Mouse (Mus musculus): ENCODE measurements at regions not wholly inside any gene's neighbourhood (a gene's known extent, or its start where the extent isn't known, plus 50 kb on each side); places are given as distances from the start of the nearest gene placed in this dataset.

DNA sequence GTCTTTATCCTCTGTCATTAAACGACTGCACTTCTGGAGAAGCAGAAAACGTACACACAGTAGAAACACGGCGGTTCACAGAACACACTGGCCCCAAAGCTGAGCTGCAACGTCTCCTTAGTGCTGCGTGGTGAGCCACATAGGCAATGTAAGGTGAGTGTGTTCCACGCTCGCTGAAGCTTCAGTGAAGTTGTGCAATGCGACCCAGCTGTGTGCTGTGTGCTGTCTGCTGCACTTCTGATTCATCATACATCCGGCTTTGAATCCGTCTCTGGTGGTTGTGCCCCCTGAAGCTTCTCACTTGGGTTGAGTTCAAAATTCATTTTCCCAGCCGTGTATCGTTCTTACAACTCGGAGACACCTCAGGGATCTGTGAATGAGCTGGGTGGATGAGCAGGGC is 250.6 kb downstream of the Uaca start:
- no peak for DNase-seq (ENCODE audit: low read depth, low spot score)

DNA sequence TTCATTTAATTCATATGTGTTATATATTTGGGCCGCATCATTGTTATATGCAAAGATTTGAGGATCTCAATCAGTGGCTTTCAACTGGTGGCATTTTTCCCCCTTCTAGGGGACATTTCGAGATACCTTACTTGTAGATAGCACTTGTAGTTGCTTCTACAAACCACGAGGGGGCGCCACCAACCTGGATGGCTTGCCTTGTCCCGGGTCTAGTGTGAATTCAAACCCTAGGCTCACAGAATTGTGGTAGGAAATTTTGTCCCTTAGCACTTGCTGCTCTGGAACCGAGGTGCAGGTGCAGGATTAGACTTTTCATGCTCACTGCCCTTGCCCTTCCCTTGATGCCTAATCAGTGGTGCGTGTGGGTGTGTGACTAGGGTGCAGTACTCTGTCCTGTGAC is 252.2 kb downstream of the Uaca start:
- DNase-seq (ENCODE audit: low read depth, low spot score), result peak; percentile 76

DNA sequence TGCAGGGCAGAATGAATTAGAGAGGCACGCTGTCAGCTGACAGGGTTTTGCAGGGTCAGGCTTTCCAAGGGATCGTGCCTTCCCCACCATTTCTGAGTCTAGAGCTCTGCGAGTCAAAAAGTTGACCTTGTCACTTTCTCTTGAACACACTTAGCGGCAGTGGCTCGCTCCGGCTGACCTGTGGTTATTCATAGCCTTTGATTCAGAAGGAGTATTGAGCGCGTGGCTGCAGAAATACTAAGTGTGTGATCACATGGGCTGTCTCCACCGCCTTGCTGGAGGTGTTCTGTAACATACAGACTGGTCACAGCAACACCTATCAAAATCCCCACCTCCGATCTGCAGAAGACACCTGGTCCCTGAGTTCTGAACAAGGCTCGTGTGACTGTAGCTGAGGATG is 252.9 kb downstream of the Uaca start:
- DNase-seq (ENCODE audit: low read depth, low spot score), result no peak

DNA sequence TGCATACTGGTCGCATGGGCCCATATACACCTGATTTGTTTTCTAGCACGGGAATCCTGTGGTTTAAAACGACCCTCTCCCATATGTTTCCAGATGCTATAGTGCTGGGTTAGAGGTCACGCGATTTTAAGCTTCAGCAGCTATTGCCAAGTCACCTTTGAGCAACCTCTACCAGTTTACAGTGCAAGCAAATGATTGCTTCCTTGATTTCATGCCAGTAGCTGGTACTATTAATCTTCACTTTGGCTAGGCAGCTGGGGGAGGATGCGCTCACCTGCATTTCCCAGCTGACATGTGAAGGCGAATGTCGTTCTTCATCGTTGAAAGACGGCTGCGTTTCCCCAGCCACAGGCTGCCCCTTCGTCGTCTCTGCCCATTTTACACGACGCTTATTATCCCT is 254.2 kb downstream of the Uaca start:
- no peak for DNase-seq (ENCODE audit: low read depth, low spot score)

DNA sequence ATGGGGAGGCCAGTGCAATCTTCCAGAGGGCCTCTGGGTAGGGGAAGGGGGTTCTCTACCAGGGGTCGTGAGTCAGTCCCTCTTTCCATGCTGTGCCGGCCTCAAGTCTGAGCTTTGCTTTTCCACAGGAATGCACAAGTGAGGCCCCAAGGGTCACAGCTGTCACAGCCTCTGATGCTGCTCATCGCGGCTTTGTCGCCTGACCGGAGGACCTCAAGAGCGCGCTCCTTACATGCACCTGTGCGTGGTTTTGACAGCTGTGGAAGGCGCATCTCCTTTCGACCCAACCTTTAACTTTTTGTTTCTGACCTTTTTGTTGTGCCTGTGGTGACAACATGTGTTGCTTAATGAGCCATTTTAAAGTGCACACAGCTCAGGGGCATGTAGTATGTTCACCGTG is 258.3 kb downstream of the Uaca start:
- no peak for DNase-seq (ENCODE audit: low read depth, low spot score)

DNA sequence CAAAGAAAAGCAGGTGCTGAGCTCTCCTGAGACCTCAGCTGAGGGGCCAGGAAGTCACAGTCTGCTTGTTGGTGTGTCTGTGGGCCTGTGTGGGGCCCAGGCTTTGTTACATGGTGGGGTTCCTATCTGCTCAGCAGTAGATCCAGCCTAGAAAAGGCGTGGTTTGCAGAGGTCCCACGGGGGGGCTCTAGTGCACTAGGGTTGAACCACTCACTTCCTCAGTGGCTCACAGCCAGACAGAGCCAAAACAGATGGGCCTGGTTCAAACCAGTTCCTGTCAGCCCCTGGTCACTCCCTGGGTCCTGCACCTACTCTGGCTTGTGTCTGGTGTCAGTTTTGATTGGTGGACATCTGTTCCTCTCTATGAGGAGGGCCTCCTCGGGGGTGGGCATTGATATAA is 260.1 kb downstream of the Uaca start:
- peak; percentile 52 for DNase-seq (ENCODE audit: low read depth, low spot score)

GRCm38 (mm10) chr9:61055392-61055791 is 261.1 kb downstream of the Uaca start:
- no peak for DNase-seq (ENCODE audit: low read depth, low spot score)

GRCm38 (mm10) chr9:61055928-61056730 is 261.8 kb downstream of the Uaca start:
- no peak for DNase-seq (ENCODE audit: low read depth, low spot score)

- no peak for DNase-seq (ENCODE audit: low read depth, low spot score)
Observed at GRCm38 (mm10) chr9:61056731-61057270, 262.5 kb downstream of the Uaca start.

DNA sequence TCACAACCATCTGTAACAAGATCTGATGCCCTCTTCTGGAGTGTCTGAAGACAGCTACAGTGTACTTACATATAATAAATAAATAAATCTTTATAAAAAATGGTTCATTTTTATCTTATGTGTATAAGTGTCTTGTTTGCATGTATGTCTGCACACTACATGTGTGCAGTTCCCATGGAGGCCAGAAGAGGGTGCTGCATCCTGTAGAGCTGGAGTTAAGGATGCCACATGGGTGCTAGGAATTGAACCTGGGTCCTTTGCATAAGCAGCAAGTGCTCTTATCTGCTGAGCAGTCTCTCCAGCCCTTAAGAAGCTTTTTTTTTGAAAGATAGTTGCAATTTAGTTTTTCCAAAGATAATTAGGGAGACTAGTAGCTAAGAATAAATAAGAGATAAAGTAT is 264.9 kb downstream of the Uaca start:
- no peak for DNase-seq (ENCODE audit: low read depth, low spot score)

GRCm38 (mm10) chr9:61060958-61061357 is 266.6 kb downstream of the Uaca start:
- DNase-seq (ENCODE audit: low read depth, low spot score), result no peak

- DNase-seq (ENCODE audit: low read depth, low spot score), result no peak
Observed at GRCm38 (mm10) chr9:61064714-61065305, 270.5 kb downstream of the Uaca start.

DNA sequence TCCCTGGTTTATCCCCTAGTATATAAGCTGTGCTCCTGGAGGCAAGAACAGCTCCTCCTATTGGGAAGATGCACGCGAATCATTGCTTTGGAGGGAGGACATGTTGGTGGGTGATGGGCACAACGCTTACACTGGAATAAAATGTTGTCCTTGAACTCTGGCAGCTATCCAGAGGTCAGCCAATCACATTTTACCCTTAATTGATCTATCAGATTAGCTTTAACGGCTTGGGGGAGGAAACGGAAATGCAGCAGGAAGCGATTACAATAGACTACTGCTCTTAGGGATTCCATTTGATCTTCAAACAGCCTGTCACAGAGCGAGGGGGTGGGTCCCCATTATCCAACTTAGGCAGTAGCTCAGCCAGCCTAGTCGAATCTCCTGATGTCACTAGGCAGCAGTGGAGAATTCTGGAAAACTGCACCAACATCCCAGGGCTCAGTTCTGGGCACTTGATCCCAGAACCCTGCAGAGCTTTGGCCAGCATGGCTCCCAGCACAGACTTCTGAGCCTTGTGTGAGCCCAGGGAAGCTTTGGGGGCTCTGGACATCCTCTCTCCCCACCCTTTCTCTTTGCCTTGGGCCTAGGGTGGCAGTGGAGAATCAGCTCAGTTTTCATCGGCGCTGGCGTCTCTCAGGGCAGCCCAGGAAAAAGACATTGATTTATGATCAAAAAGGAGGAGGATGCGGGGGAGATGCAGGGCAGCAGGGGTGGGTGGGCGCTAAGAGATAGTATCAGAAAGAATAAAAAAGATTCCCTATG is 275.4 kb downstream of the Uaca start:
- DNase-seq (ENCODE audit: low read depth, low spot score), result peak; percentile 31

GRCm38 (mm10) chr9:61070315-61070707 is 276.0 kb downstream of the Uaca start:
- DNase-seq (ENCODE audit: low read depth, low spot score), result no peak

DNA sequence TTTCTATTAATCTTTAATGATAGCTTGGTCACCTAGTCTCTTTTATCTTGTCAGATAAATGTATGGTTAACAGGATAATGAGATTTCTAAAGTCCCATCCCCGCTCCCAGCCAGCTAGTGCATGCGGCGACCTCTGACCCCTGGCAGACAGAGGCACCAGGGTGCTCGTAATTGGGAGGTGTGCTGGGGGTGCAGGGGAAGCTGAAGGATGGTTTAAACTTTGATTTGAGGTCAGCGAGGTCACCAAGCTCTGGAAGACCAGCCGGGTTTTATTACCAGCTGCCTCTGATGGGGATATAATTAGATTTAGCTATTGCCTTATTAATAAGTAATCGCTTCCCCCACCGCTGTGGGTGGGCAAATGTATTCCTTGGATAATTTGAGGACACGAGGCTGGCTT is 276.5 kb downstream of the Uaca start:
- DNase-seq (ENCODE audit: low read depth, low spot score), result peak; percentile 72

- DNase-seq (ENCODE audit: low read depth, low spot score), result no peak
Observed at GRCm38 (mm10) chr9:61073482-61073881, 279.1 kb downstream of the Uaca start.

- DNase-seq (ENCODE audit: low read depth, low spot score), result no peak
Observed at GRCm38 (mm10) chr9:61075071-61075470, 280.7 kb downstream of the Uaca start.

DNA sequence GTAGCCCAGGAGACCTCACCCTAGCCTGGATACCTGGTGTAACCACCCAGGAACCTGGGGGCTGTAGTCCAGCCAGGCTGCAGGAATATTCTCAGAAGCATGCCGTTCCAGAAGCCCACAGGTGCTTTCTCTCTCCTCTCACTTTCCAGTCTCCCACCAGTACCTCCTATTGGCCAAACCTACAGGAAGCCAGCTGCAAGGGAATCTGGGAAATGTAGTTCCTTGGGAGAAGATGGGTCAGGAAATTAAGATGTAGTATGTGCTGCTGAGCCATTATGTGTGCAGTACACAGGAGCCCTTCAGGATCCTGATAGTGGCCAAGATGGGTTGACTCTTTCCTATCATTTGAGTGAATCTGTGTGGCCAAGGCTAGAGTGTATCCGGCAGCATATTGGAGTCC is 282.8 kb downstream of the Uaca start:
- no peak for DNase-seq (ENCODE audit: low read depth, low spot score)

DNA sequence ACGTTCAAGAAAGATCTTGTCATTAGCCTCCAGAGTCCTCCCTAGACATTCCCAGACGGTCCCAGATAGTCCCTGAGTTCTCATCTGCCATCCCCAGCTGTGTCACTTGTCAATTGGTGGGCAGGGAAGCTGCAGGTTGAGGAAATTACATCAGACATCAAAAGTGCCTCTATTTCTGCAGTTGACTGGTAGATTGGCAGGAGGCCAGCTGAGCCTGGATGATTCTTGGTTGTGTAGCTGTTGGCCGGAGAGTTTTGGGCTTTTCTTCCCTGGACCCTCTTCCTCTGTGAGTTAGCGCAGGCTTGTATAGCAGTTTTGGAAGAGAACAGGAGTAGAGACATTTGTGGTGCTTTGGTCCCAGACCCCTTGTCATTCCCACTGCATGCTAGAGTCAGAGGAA is 283.5 kb downstream of the Uaca start:
- DNase-seq (ENCODE audit: low read depth, low spot score), result no peak

DNA sequence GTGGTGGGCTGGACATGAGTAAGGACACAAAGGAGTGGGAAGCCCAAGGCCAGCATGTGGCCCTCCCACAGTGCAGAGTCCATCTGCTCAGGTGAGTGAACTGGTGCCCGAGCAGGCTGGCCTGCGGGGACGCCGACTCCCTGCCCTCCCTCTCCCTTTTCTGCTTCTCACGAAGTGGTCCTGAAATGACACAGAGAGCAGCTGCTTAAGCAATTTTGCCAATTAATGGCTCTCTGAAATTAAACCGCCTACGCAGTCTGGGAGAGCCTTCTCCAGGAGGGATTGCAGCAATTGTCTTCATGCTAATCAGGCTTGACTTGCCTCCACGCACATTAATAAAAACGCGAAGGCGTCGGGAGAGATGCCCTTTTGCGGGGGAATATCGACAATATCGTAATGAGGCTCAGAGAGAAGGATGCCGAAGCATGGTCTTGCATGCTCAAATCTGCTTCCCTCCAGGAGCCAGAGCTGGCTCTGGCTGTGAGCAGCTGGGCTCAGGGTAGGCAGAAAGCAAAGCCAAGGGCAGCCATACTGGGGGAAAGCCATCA is 287.2 kb downstream of the Uaca start:
- peak; percentile 42 for DNase-seq (ENCODE audit: low read depth, low spot score)

DNA sequence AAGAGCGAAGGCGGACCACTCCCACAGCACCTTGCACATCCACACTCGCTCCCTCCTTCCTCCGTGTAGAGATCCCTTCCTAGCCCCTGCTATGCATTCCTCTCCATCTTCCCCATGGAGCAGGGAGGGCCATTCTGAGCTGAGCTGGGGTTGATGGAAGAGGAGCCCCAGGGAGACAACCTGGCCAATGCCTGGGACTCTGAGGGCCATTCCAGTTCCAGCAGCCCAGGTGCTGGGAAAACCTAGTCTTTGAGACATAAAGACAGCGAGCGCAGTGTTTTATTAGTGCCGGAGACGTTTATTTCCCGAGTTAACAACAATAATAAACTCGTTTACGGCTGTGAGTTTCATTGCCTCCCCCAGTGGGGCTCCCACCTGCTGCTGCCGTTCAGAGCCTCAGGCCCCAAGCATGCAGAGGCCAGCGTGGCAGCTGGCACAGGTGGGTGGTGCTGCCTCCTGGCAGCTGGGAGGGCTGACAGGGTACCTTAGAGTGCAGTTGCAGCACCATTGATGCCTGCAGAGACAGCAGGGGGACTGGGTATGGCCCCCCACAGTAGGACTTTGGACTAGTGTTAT is 287.4 kb upstream of the Tle3 start:
- DNase-seq (ENCODE audit: low read depth, low spot score), result peak; percentile 23

- DNase-seq (ENCODE audit: low read depth, low spot score), result no peak
Observed at GRCm38 (mm10) chr9:61087035-61087434, 285.1 kb upstream of the Tle3 start.

All from mesoderm, embryonic 11.5 days (tissue).